Comparison of ENCODE assay signal across 22 mouse cellular contexts in the genomic region with DNA sequence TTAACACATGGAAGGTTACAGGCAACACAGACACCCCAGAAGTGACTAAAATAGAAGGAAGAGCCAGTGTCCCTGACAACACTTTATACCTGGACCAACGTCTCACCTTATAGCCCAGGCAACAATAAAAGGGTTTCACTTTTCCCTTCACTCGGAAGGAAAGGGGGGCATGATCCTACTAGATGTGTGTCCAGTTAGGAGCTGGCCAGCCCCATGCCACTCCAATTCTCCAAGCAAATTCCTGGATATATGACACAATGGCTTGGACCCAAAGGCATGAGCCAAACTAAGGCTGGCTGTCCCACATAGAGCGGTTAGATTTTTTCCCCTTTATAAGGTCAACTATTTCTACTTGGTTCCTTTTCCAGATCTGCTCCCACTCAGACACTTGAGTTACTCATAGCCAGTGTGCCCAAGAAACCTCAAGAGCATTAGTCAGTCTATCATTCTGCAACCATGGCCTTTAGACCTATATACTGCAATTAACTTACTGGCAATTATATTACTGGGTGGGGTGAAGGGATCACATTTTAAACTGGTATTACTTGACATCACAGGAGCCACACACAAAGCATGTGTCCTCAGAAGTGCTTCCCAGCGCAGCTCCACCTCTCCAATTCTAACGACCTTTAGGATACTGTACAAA. TPM values are rescaled to one million over a fixed set of nuclear protein-coding genes. Genes with fewer than 3 reads are reported as not detected.
DNase-seq lines count a peak whose midpoint lies in the region; ATAC-seq and TF ChIP-seq lines count a peak whose summit lies in the region.
"Had no signal": no experiment of that assay in that cellular context is flagged by ENCODE, and none has a peak within 500 bp of the region (broad histone marks: within the 10 kb centered on the region; RNA-seq: fewer than 3 reads in every experiment).

No protein-coding gene starts in this region.

- H3K9ac ChIP-seq in lung, postnatal 0 days (replicated peaks; ENCODE audit: low read depth): no peak overlapping the region
- H3K9ac ChIP-seq in intestine, embryonic 16.5 days (ENCODE audit: low read depth, low read length): no peak overlapping the region
- H3K9ac ChIP-seq: embryonic facial prominence, embryonic 13.5 days; forebrain, embryonic 13.5 days; heart, embryonic 12.5 days; heart, embryonic 15.5 days; hindbrain, embryonic 13.5 days had no signal

- H3K27ac ChIP-seq in lung, postnatal 0 days (ENCODE audit: low read length): no peak overlapping the region
- H3K27ac ChIP-seq in intestine, embryonic 16.5 days (ENCODE audit: low read length): no peak overlapping the region
- H3K27ac ChIP-seq in limb, embryonic 10.5 days: no peak overlapping the region
- H3K27ac ChIP-seq: embryonic facial prominence, embryonic 13.5 days; forebrain, embryonic 10.5 days; forebrain, embryonic 13.5 days; heart, embryonic 15.5 days; hindbrain, embryonic 10.5 days; hindbrain, embryonic 13.5 days had no signal

- WGBS in lung, postnatal 0 days: 88% methylated on average over 5 of the region's 5 CpGs
- WGBS in intestine, embryonic 16.5 days: 87% methylated on average over 5 of the region's 5 CpGs
- WGBS in limb, embryonic 10.5 days: 94% methylated on average over 5 of the region's 5 CpGs

- TF ChIP-seq CTCF in lung, postnatal 0 days (IDR thresholded peaks at IDR 0.05): no peak

- ATAC-seq in lung, postnatal 0 days: peak; percentile 8; the same call in 1 of the 2 replicates
- ATAC-seq in intestine, embryonic 16.5 days: peak; percentile 76; the same call in 1 of the 2 replicates
- ATAC-seq: CD4-positive, CD25-positive, alpha-beta regulatory T cell, adult 4 months; forebrain, embryonic 13.5 days; forebrain, embryonic 16.5 days; hindbrain, embryonic 16.5 days had no signal

- H3K27me3 ChIP-seq in lung, postnatal 0 days (replicated peaks; ENCODE audit: insufficient read depth, low read length): no peaks in the 10 kb centered on the region
- H3K27me3 ChIP-seq in intestine, embryonic 16.5 days (replicated peaks; ENCODE audit: control insufficient read depth, insufficient read depth, low read length): no peaks in the 10 kb centered on the region
- no peaks in the 10 kb centered on the region for H3K27me3 ChIP-seq in limb, embryonic 10.5 days (ENCODE audit: low read depth, poor library complexity, severe bottlenecking)
- H3K27me3 ChIP-seq: embryonic facial prominence, embryonic 13.5 days; forebrain, embryonic 13.5 days; heart, embryonic 12.5 days; heart, embryonic 15.5 days; hindbrain, embryonic 13.5 days had no signal

- no peak overlapping the region for H3K4me3 ChIP-seq in lung, postnatal 0 days (ENCODE audit: low read depth, low read length)
- H3K4me3 ChIP-seq in intestine, embryonic 16.5 days (ENCODE audit: low read length): no peak overlapping the region
- H3K4me3 ChIP-seq in limb, embryonic 10.5 days: no peak overlapping the region
- H3K4me3 ChIP-seq: embryonic facial prominence, embryonic 13.5 days; forebrain, embryonic 10.5 days; forebrain, embryonic 13.5 days; heart, embryonic 12.5 days; heart, embryonic 15.5 days; hindbrain, embryonic 10.5 days; hindbrain, embryonic 13.5 days had no signal

- no peaks in the 10 kb centered on the region for H3K36me3 ChIP-seq in lung, postnatal 0 days (ENCODE audit: insufficient read depth, low read length)
- H3K36me3 ChIP-seq in intestine, embryonic 16.5 days (ENCODE audit: control insufficient read depth, insufficient read depth, low read length): no peaks in the 10 kb centered on the region
- no peaks in the 10 kb centered on the region for H3K36me3 ChIP-seq in limb, embryonic 10.5 days
- H3K36me3 ChIP-seq: embryonic facial prominence, embryonic 13.5 days; forebrain, embryonic 10.5 days; heart, embryonic 12.5 days; heart, embryonic 15.5 days; hindbrain, embryonic 10.5 days; hindbrain, embryonic 13.5 days had no signal

- TF ChIP-seq EP300 in lung, postnatal 0 days (IDR thresholded peaks at IDR 0.05): no peak

- H3K4me1 ChIP-seq in lung, postnatal 0 days (ENCODE audit: insufficient read depth, low read depth, low read length): no peaks in the 10 kb centered on the region
- H3K4me1 ChIP-seq in intestine, embryonic 16.5 days (ENCODE audit: control insufficient read depth, insufficient read depth, low read length): no peaks in the 10 kb centered on the region
- H3K4me1 ChIP-seq in limb, embryonic 10.5 days: no peaks in the 10 kb centered on the region
- H3K4me1 ChIP-seq: embryonic facial prominence, embryonic 13.5 days; forebrain, embryonic 10.5 days; forebrain, embryonic 13.5 days; heart, embryonic 12.5 days; hindbrain, embryonic 10.5 days; hindbrain, embryonic 13.5 days had no signal

- H3K4me2 ChIP-seq in lung, postnatal 0 days (replicated peaks; ENCODE audit: low read depth, low read length): no peak overlapping the region
- no peak overlapping the region for H3K4me2 ChIP-seq in intestine, embryonic 16.5 days (ENCODE audit: low read depth, low read length)
- H3K4me2 ChIP-seq: embryonic facial prominence, embryonic 13.5 days; forebrain, embryonic 13.5 days; heart, embryonic 12.5 days; heart, embryonic 15.5 days; hindbrain, embryonic 13.5 days had no signal

- no peaks in the 10 kb centered on the region for H3K9me3 ChIP-seq in lung, postnatal 0 days (ENCODE audit: low read length)
- no peaks in the 10 kb centered on the region for H3K9me3 ChIP-seq in intestine, embryonic 16.5 days (ENCODE audit: control insufficient read depth, low read length)
- no peaks in the 10 kb centered on the region for H3K9me3 ChIP-seq in limb, embryonic 10.5 days (replicated peaks)
- H3K9me3 ChIP-seq: embryonic facial prominence, embryonic 13.5 days; forebrain, embryonic 10.5 days; forebrain, embryonic 13.5 days; heart, embryonic 12.5 days; heart, embryonic 15.5 days; hindbrain, embryonic 10.5 days; hindbrain, embryonic 13.5 days had no signal

- no peak for DNase-seq in lung, postnatal 0 days (ENCODE audit: low spot score)
- no peak for DNase-seq in lung, postnatal 25 days (ENCODE audit: low spot score)
- DNase-seq in fibroblast of lung, adult 2 months (ENCODE audit: low read depth): peak; percentile 57
- DNase-seq in spleen, postnatal 14 days (ENCODE audit: low spot score in 2 of 2): no peak
- no peak for DNase-seq in limb, embryonic 10.5 days (ENCODE audit: low spot score)
- DNase-seq: adrenal gland, adult 2 months; adrenal gland, postnatal 14 days; cerebellum, adult 11 months; cerebellum, adult 2 months; cerebellum, adult 9-11 months; cerebellum, postnatal 25 days had no signal

RNA-seq across cellular contexts. Expression of gene Uqcrfs1, which starts 21.8 kb away (rescaled TPM):
- 169 and 179 TPM in 2 replicates for polyA plus RNA-seq in lung, postnatal 0 days (2015; fragmentation: Nextera tagmentation; extraction: Ambion mirVana)
- 434 and 446 TPM in 2 replicates for polyA plus RNA-seq in intestine, embryonic 16.5 days (2015; fragmentation: Nextera tagmentation; extraction: Ambion mirVana)
- 228 and 233 TPM in 2 replicates for polyA plus RNA-seq in limb, embryonic 10.5 days (2016; fragmentation: Nextera tagmentation; extraction: Ambion mirVana)
